Mouse (Mus musculus) CD4-positive helper T cell, adult 2 months (primary cell): ENCODE measurements at regions not wholly inside any gene's neighbourhood (a gene's known extent, or its start where the extent isn't known, plus 50 kb on each side); places are given as distances from the start of the nearest gene placed in this dataset.

Experiments
- DNase-seq: peaks from one replicate; pipeline ENCODE4 v3.0.0-alpha.2; 2012; ENCODE audit warnings: low read depth, missing footprints, low spot score

GRCm38 (mm10) chr7:144994229-144994628, 54.5 kb upstream of the Ccnd1 start:
- DNase-seq, result no peak

DNA sequence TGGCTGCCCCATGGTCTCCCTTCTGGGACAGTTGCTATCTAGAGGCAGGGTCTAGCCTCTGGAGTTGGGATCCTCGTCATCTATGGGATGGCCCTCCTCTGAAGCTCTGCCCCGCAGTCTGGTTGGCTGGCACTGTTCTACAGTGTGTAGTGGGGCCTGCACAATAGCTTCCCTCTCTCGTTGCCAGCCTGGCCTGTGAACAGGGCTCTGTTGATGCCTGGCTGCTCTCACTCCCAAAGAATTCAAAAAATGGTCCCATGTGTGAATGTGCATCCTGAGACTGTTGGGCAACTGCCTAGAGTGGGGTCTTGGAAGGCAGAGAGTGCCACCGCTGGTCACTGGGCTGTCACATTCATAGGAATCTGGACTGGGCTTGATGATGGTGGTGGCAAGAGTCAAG, 53.8 kb upstream of the Ccnd1 start:
- no peak for DNase-seq

- no peak for DNase-seq
Measured at GRCm38 (mm10) chr7:144991760-144992159, 52.0 kb upstream of the Ccnd1 start.
